Mouse (Mus musculus): ENCODE measurements around the gene Gm29554. TPM values are rescaled to one million over a fixed set of nuclear protein-coding genes. Genes with fewer than 3 reads are reported as not detected.
"Not testable (repeated sequence)": the region's sequence is repeated elsewhere in the genome, so short reads cannot be mapped to it uniquely, and the experiment has no call there.

The Gm29554 gene
- total RNA-seq (2021): not detected
- long read RNA-seq, experiment 1: 0 reads
- long read RNA-seq, experiment 2: 0 reads

- DNase-seq (ENCODE audit: low spot score in 2 of 2): not testable (repeated sequence)
Measured at GRCm38 (mm10) chrY:12273632-12274031, at the start of gene Gm29554. Gm29554 (plus strand) TSS chrY:12273932.

Other genes starting within 250 kb of the Gm29554 start
- not detected for gene Gm20812, start 108.0 kb downstream of the Gm29554 start, total RNA-seq (2021)